Mouse (Mus musculus): ENCODE measurements around the gene Obox8.

Obox8 gene

GRCm38 (mm10) chr7:14333457-14333856 lies at the start of gene Obox8:
Obox8 (minus strand) TSS chr7:14333557.
- DNase-seq (ENCODE audit: low read depth in 2 of 2, low spot score in 2 of 2), result no peak

GRCm38 (mm10) chr7:14317209-14317608 lies 16.1 kb downstream of the Obox8 start:
- no peak for DNase-seq (ENCODE audit: low read depth in 2 of 2, low spot score in 2 of 2)

GRCm38 (mm10) chr7:14308671-14309070 lies 24.7 kb downstream of the Obox8 start:
- DNase-seq (ENCODE audit: low read depth in 2 of 2, low spot score in 2 of 2), result no peak

DNA sequence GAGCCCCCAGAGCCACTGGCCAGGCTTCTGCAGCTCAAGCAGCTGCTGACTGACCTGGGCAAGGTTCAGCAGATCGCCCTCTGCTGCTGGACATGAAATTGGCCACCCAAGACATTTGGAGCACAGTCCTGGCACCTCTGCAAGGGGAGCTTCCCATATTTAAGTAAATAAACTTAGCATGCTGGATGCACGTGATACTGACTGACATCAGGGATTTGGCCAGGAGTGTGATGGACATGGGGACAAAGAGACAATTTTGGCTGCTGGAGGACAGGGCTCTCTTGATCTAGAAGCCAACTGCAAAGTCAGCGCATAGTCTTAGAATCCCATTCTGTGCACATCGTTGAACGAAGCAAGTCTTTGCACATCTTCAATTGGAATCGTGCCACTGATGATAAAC lies 25.8 kb downstream of the Obox8 start:
- no peak for DNase-seq (ENCODE audit: low read depth in 2 of 2, low spot score in 2 of 2)
